Mouse (Mus musculus): Measurements from ENCODE around the gene Ccm2l.

DNA sequence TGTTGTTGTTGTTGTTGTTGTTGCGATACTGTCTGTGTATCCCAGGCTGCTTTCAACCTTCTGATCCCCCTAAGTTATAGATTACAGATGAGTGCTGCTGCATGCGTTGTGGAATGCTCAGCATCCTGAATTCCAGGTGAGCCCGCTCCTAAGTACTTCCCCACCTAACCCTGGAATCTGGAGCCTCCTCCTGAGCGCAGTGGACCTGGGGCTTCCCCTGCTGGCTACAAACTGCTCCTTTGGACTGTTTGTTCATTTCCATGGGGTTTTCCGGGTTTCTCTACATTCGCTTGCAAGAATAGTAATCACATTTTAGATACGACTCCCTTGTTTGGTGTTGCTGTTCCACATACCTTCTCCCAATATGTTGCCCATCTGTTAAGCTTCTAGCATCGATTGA, 17.5 kb downstream of the Ccm2l start:
- no peak for TF ChIP-seq EP300 (optimal IDR thresholded peaks at IDR 0.05)
- no peak for TF ChIP-seq CTCF (IDR thresholded peaks at IDR 0.05; ENCODE audit: low read depth)
